Mouse (Mus musculus) CH12.LX (cell line): ENCODE measurements around the gene Kif19a. TPM values are rescaled to one million over a fixed set of nuclear protein-coding genes. Genes with fewer than 3 reads are reported as not detected.

ENCODE experiments used
- DNase-seq: peaks from one replicate; pipeline ENCODE4 v3.0.0-alpha.2; 2013; ENCODE audit errors: extremely low read depth
- H3K27ac ChIP-seq: 2 replicates; pipeline ENCODE4 v1.5.1; 2012; ENCODE audit warnings: low read depth, mild to moderate bottlenecking, control low read depth, moderate library complexity; ENCODE audit not compliant: insufficient read depth
- H3K27me3 ChIP-seq: replicated peaks from 2 replicates; pipeline ENCODE3; 2012; ENCODE audit warnings: inconsistent platforms
- H3K36me3 ChIP-seq, 2 experiments: replicated peaks in 1 of 2; 2 replicates each; pipeline versions ENCODE3 to v1.6.1; 2012; ENCODE audit warnings: inconsistent platforms in 1 of 2, low read length in 1 of 2, mild to moderate bottlenecking in 1 of 2, mixed read lengths in 1 of 2, moderate library complexity in 1 of 2; ENCODE audit not compliant: control insufficient read depth in 1 of 2, insufficient read depth in 1 of 2
- H3K4me1 ChIP-seq, 2 experiments: 2 replicates each; pipeline ENCODE4 v1.6.1; 2012; ENCODE audit warnings: inconsistent platforms in 1 of 2, moderate library complexity in 1 of 2; ENCODE audit not compliant: insufficient read depth in 2 of 2, control insufficient read depth in 1 of 2
- H3K4me2 ChIP-seq: 2 replicates; pipeline ENCODE4 v1.6.1; 2012; ENCODE audit warnings: low read depth, mild to moderate bottlenecking, control low read depth; ENCODE audit not compliant: poor library complexity, insufficient read depth, severe bottlenecking
- H3K4me3 ChIP-seq, 3 experiments: fragments of 150-350 bp in 1 of 3; sonication (generic) in 1 of 3; replicated peaks in 1 of 3; 2 replicates each; pipeline versions ENCODE3 to v1.5.1; 2011 to 2012; ENCODE audit warnings: low read depth in 2 of 3, low read length in 2 of 3, mild to moderate bottlenecking in 2 of 3, moderate library complexity in 2 of 3, control low read depth in 1 of 3, improper control_type of control experiment in 1 of 3, inconsistent platforms in 1 of 3, mixed read lengths in 1 of 3; ENCODE audit not compliant: poor library complexity in 1 of 3
- H3K79me2 ChIP-seq: replicated peaks from 2 replicates; pipeline ENCODE4 v1.6.1; 2012; ENCODE audit warnings: mild to moderate bottlenecking, moderate library complexity; ENCODE audit not compliant: control insufficient read depth, poor library complexity, insufficient read depth, severe bottlenecking; ENCODE audit errors: extremely low read depth
- H3K9ac ChIP-seq: 2 replicates; pipeline ENCODE4 v1.6.1; 2012; ENCODE audit warnings: low read depth, mild to moderate bottlenecking, control low read depth, moderate library complexity; ENCODE audit not compliant: insufficient read depth
- H3K9me3 ChIP-seq: replicated peaks from 2 replicates; pipeline ENCODE3; 2012; ENCODE audit warnings: low read length, inconsistent platforms, mixed read lengths
- BHLHE40 ChIP-seq: IDR thresholded peaks from 2 replicates; pipeline ENCODE4 v1.6.1; 2011; ENCODE audit warnings: mild to moderate bottlenecking, low read depth, low read length, improper control_type of control experiment
- CTCF ChIP-seq, 2 experiments: IDR thresholded peaks in 1 of 2; conservative IDR thresholded peaks in 1 of 2; 2 replicates each; pipeline ENCODE4 v1.5.1; 2011 to 2012; ENCODE audit warnings: low read depth in 2 of 2, low read length in 2 of 2, improper control_type of control experiment in 1 of 2, inconsistent platforms in 1 of 2, mild to moderate bottlenecking in 1 of 2, moderate library complexity in 1 of 2
- E2F4 ChIP-seq: IDR thresholded peaks from 2 replicates; pipeline ENCODE4 v1.6.1; 2011; ENCODE audit warnings: low read depth, low read length, improper control_type of control experiment; ENCODE audit not compliant: insufficient replicate concordance
- JUND ChIP-seq: conservative IDR thresholded peaks from 2 replicates; pipeline ENCODE4 v1.6.1; 2011; ENCODE audit warnings: low read depth, low read length, improper control_type of control experiment
- MAFK ChIP-seq: IDR thresholded peaks from 2 replicates; pipeline ENCODE4 v1.6.1; 2011; ENCODE audit warnings: low read length, improper control_type of control experiment; ENCODE audit not compliant: insufficient replicate concordance
- MYC ChIP-seq: IDR thresholded peaks from 2 replicates; pipeline ENCODE4 v1.6.1; 2011; ENCODE audit warnings: low read depth, mild to moderate bottlenecking, improper control_type of control experiment, low read length
- NELFE ChIP-seq: IDR thresholded peaks from 2 replicates; pipeline ENCODE4 v1.6.1; 2011; ENCODE audit warnings: low read depth, low read length, improper control_type of control experiment
- PAX5 ChIP-seq: IDR thresholded peaks from 2 replicates; pipeline ENCODE4 v1.6.1; 2012; ENCODE audit warnings: low read length, inconsistent platforms, mixed read lengths
- POLR2AphosphoS2 ChIP-seq: IDR thresholded peaks from 2 replicates; pipeline ENCODE4 v1.6.1; 2011; ENCODE audit warnings: low read depth, low read length, improper control_type of control experiment
- RAD21 ChIP-seq: IDR thresholded peaks from 2 replicates; pipeline ENCODE4 v1.6.1; 2011; ENCODE audit warnings: low read depth, mild to moderate bottlenecking, low read length, improper control_type of control experiment, moderate library complexity
- RCOR1 ChIP-seq: conservative IDR thresholded peaks from 2 replicates; pipeline ENCODE4 v1.6.1; 2012; ENCODE audit warnings: low read depth, mild to moderate bottlenecking, inconsistent platforms, low read length, improper control_type of control experiment
- SIN3A ChIP-seq: IDR thresholded peaks from 2 replicates; pipeline ENCODE4 v1.6.1; 2012; ENCODE audit warnings: low read length, improper control_type of control experiment, inconsistent platforms
- SMC3 ChIP-seq: IDR thresholded peaks from 2 replicates; pipeline ENCODE4 v1.6.1; 2011; ENCODE audit warnings: low read depth, low read length, improper control_type of control experiment
- USF1 ChIP-seq: IDR thresholded peaks from 2 replicates; pipeline ENCODE4 v1.6.1; 2014; ENCODE audit warnings: low read depth, mild to moderate bottlenecking, inconsistent platforms, low read length, improper control_type of control experiment
- USF2 ChIP-seq: conservative IDR thresholded peaks from 2 replicates; pipeline ENCODE4 v1.6.1; 2011; ENCODE audit warnings: low read depth, low read length, improper control_type of control experiment
- ZC3H11A ChIP-seq: IDR thresholded peaks from 2 replicates; pipeline ENCODE4 v1.6.1; 2012; ENCODE audit warnings: low read depth, mild to moderate bottlenecking, inconsistent platforms, low read length, improper control_type of control experiment
- ZKSCAN1 ChIP-seq: IDR thresholded peaks from 2 replicates; pipeline ENCODE4 v1.6.1; 2012; ENCODE audit warnings: low read depth, inconsistent platforms, low read length, improper control_type of control experiment, borderline replicate concordance
- dilution Hi-C: fragments of 300-500 bp; cut with MboI; formaldehyde crosslinking; loops from 2 replicates; pipeline ENCODE4 v1.14.3; 2020; ENCODE audit warnings: low sequenced_read_pairs; ENCODE audit not compliant: extremely low pct_unique_long_range_greater_than_20kb, extremely low pct_ligation_motif_present
- in situ Hi-C: fragments of 300-500 bp; cut with MboI; formaldehyde crosslinking; loops from 3 replicates; pipeline ENCODE4 v1.14.3; 2019; ENCODE audit warnings: low sequenced_read_pairs, low pct_ligation_motif_present, low pct_unique_long_range_greater_than_20kb, mixed read lengths
- polyA plus RNA-seq: library from polyadenylated mRNA; unstranded; fragments of >175 nt; gene quantifications from 2 replicates; pipeline ENCODE4 v1.2.1, GENCODE M21; 2012; ENCODE audit warnings: low read depth; ENCODE audit not compliant: insufficient read length
- total RNA-seq, 2 experiments: library from RNA; depleted of rRNA; stranded (reverse); fragments of 300-350 nt in 1 of 2; fragments of >200 nt in 1 of 2; gene quantifications; 2 replicates each; pipeline ENCODE4 v1.2.3; 2012 to 2014

The Kif19a gene
- total and polyA plus RNA-seq, 3 experiments = 1.4 to 8.2 (median 1.9) TPM

DNA sequence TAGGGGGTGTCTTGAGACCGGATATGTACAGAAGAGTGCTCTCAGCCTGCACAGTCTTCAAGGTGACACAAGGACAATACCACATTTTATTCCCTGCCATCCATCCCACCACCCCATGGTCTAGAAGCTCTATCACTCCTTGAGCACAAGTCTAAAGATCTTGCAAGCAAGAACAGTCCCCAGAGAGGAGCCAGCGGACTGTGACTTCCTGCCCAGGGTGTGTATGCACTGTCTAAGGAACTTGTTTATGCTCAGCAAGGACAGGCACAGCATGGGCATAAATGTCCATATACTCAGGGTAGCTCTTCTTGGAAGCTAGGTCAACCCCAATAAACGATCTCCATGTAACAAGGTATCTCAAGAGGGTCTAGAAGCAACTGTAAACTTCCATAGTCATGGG, 32.8 kb downstream of the Kif19a start:
- in situ Hi-C loops (loop anchor here (5.0 kb wide), 1 partner anchor 46 kb away; no protein-coding TSS in a partner anchor), dilution Hi-C loops (no loop called here)
- no peak overlapping the region for H3K4me3 ChIP-seq
- H3K36me3 ChIP-seq = no peaks in the 10 kb centered on the region
- H3K4me2 ChIP-seq = no peak overlapping the region
- peaks cover 41% of the 10 kb centered on the region for H3K27me3 ChIP-seq
- H3K9me3 ChIP-seq = peaks cover 7% of the 10 kb centered on the region
- no peak for DNase-seq
- no peaks in the 10 kb centered on the region for H3K79me2 ChIP-seq
- peaks cover 3 to 21% of the 10 kb centered on the region in 2 experiments; a peak in 3 of 4 replicates for H3K4me1 ChIP-seq
- H3K9ac ChIP-seq = no peak overlapping the region
- no peak overlapping the region for H3K27ac ChIP-seq
- no peak for TF ChIP-seq ZC3H11A
- no peak for TF ChIP-seq POLR2AphosphoS2
- no peak for TF ChIP-seq USF1
- no peak for TF ChIP-seq PAX5
- TF ChIP-seq USF2 = no peak
- no peak for TF ChIP-seq E2F4
- no peak for TF ChIP-seq MAFK
- TF ChIP-seq NELFE = no peak
- no peak for TF ChIP-seq ZKSCAN1

DNA sequence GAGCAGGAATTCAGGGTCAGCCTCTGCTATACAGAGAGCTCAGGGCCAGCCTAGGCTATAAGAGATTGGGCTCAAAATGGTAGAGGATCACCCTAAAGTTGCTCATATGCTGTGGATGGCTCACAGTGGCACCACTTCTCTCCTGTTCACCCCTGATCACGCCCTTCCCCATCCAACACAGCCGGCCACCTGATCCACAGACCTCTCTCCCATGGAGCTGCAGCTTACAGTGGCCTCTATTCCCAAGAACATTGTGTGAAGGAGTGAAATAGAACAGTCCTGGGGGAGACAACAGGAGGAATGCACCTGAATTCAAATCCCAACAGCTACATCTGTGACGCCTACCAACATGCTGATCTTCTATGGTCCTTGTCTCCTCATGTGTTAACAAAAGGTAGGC, 33.4 kb downstream of the Kif19a start, which contains the start of gene Gpr142:
Gpr142 (plus strand) TSS at position 301 of the 400 bp plus-strand sequence.
- H3K36me3 ChIP-seq = no peaks in the 10 kb centered on the region
- H3K4me2 ChIP-seq = no peak within 1 kb of the TSS
- H3K27ac ChIP-seq = no peak within 1 kb of the TSS
- TF ChIP-seq USF1 = no peak
- no peak for TF ChIP-seq SIN3A
- TF ChIP-seq JUND = no peak
- TF ChIP-seq BHLHE40 = no peak
- TF ChIP-seq MYC = no peak
- no peak for TF ChIP-seq SMC3
- no peak for TF ChIP-seq CTCF (conservative IDR thresholded peaks at IDR 0.05 in 1 of 2, IDR thresholded peaks at IDR 0.05 in 1 of 2; ENCODE audit: low read depth in 2 of 2, low read length in 2 of 2)
- TF ChIP-seq NELFE = no peak
- no peak for TF ChIP-seq USF2
- TF ChIP-seq RAD21 = no peak
- no peak for TF ChIP-seq RCOR1
- TF ChIP-seq, all 38 proteins: peak for 0
- dilution Hi-C loops = no loop called here
- no peaks in the 10 kb centered on the region for H3K79me2 ChIP-seq
- H3K27me3 ChIP-seq = peaks cover 43% of the 10 kb centered on the region
- H3K4me1 ChIP-seq = peaks cover 3 to 21% of the 10 kb centered on the region in 2 experiments; a peak in 3 of 4 replicates
- H3K9me3 ChIP-seq = peaks cover 7% of the 10 kb centered on the region
- DNase-seq = no peak
- in situ Hi-C loops = loop anchor here (5.0 kb wide), 1 partner anchor 46 kb away; no protein-coding TSS in a partner anchor
- H3K9ac ChIP-seq = no peak within 1 kb of the TSS
- H3K4me3 ChIP-seq = no peak within 1 kb of the TSS
